Mouse (Mus musculus) kidney, adult 2 months (tissue): ENCODE results near the gene Corin. TPM values are rescaled to one million over a fixed set of nuclear protein-coding genes. Genes with fewer than 3 reads are reported as not detected.
A peak's percentile ranks its signal among the peaks of the same experiment; 100 is the strongest.

ENCODE experiments used
- DNase-seq: peaks from one replicate; pipeline ENCODE4 v3.0.0; 2021
- H3K27ac ChIP-seq: fragments of 200-500 bp; 2 replicates; pipeline ENCODE4 v1.5.1; 2012; ENCODE audit warnings: low read depth, low read length, control low read depth, inconsistent platforms; ENCODE audit not compliant: insufficient read depth
- H3K27me3 ChIP-seq: fragments of 200-500 bp; replicated peaks from 2 replicates; pipeline ENCODE4 v1.6.1; 2012; ENCODE audit warnings: mild to moderate bottlenecking, moderate library complexity, low read length, inconsistent platforms; ENCODE audit not compliant: control insufficient read depth, insufficient read depth
- H3K36me3 ChIP-seq: fragments of 200-500 bp; 2 replicates; pipeline ENCODE4 v1.6.1; 2012; ENCODE audit warnings: mild to moderate bottlenecking, moderate library complexity, low read length, inconsistent platforms; ENCODE audit not compliant: control insufficient read depth, insufficient read depth
- H3K4me1 ChIP-seq: fragments of 200-500 bp; 2 replicates; pipeline ENCODE4 v1.6.1; 2011; ENCODE audit warnings: low read length; ENCODE audit not compliant: control insufficient read depth, insufficient read depth
- H3K4me3 ChIP-seq: fragments of 200-500 bp; 2 replicates; pipeline ENCODE4 v1.5.1; 2011; ENCODE audit warnings: mild to moderate bottlenecking, low read depth, low read length, control low read depth; ENCODE audit not compliant: insufficient read depth
- CTCF ChIP-seq: fragments of 200-500 bp; conservative IDR thresholded peaks from 2 replicates; pipeline ENCODE4 v1.5.1; 2011; ENCODE audit warnings: low read depth, mild to moderate bottlenecking, control low read depth, low read length, moderate library complexity, mixed read lengths; ENCODE audit not compliant: insufficient read depth, insufficient read length
- POLR2A ChIP-seq: fragments of 200-500 bp; IDR thresholded peaks from one replicate; pipeline ENCODE4 v1.6.1; 2011; ENCODE audit warnings: low read depth, low read length, control low read depth
- WGBS: fragments of 180-500 bp; shearing (Covaris S2); methylation state at CpG from one replicate; pipeline ENCODE4 v1.1.7; 2018; 5-methylcytosine and 5-hydroxymethylcytosine counted together
- polyA plus RNA-seq: library from polyadenylated mRNA; depleted of rRNA; stranded (reverse); fragments of >200 nt; gene quantifications from 2 replicates; pipeline ENCODE4 v1.2.3, GENCODE M21; 2012

Gene Corin
- polyA plus RNA-seq, 1 experiment = 5.0 TPM

DNA sequence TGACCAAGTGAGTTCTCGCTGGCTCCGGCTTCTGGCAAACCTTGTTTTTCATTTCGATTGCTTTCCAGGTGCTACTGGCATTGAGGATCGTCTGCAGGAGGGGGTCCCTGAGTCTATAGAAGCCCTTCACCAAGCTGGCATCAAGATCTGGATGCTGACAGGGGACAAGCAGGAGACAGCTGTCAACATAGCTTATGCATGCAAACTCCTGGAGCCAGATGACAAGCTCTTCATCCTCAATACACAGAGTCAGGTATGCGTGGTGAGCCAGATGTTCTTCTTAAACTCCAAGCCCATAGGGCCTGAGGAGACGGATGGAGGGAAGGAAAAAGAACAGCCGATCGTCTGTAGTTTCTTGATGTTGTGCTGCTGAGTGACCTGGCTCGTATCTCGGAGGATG is 235.1 kb downstream of the Corin start:
- no peak for DNase-seq
- Histone ChIP-seq H3K4me3 (no peak overlapping the region), H3K4me1 (peaks cover 10% of the 10 kb centered on the region), H3K27ac (no peak overlapping the region), H3K36me3 (no peaks in the 10 kb centered on the region; the same call in none of the 2 replicates), H3K27me3 (no peaks in the 10 kb centered on the region)
- 85% methylated on average over 10 of the region's 10 CpGs for WGBS
- TF ChIP-seq CTCF (no peak), POLR2A (no peak)

DNA sequence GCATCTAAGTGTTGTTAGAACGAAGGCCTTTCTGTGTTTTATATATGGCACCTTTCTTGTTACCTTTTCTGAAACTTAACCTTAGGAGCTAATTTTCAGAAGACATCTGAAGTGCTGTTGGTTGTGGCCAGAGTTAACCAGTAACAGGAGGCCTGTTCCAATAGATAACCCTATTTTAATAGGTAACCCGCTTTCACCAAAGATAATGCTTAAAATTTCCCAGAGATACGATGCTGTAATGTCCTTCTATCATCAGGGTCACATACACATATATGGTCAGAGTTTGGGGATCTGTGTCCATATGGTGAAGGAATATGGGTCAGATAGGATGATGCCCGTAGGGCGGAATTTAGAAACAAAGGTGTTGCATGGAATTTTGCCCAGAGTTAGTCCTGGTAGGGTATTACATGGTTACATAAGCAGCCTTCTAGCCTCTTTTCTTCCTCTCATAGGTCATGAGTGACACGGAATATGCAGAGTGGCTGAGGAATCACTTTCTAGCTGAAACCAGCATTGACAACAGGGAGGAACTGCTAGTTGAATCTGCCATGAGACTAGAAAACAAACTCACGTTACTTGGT is 237.2 kb downstream of the Corin start:
- H3K4me1 ChIP-seq = peaks cover 10% of the 10 kb centered on the region
- DNase-seq = peak; percentile 79
- TF ChIP-seq POLR2A (no peak), CTCF (no peak)
- H3K27me3 ChIP-seq = no peaks in the 10 kb centered on the region
- H3K4me3 ChIP-seq = no peak overlapping the region
- no peaks in the 10 kb centered on the region; the same call in none of the 2 replicates for H3K36me3 ChIP-seq
- 49% methylated on average over 7 of the region's 7 CpGs for WGBS
- no peak overlapping the region; the same call in 1 of the 2 replicates for H3K27ac ChIP-seq

- Histone ChIP-seq H3K27me3 (no peaks in the 10 kb centered on the region), H3K27ac (no peak overlapping the region), H3K36me3 (no peaks in the 10 kb centered on the region; the same call in none of the 2 replicates), H3K4me3 (no peak overlapping the region), H3K4me1 (peaks cover 10% of the 10 kb centered on the region)
- WGBS = 49% methylated on average over 15 of the region's 15 CpGs
- TF ChIP-seq CTCF = no peak
- no peak for TF ChIP-seq POLR2A
- DNase-seq = no peak
These were observed 240.0 kb downstream of the Corin start for GRCm38 (mm10) chr5:72264195-72264751.

GRCm38 (mm10) chr5:72261802-72262324 is 242.4 kb downstream of the Corin start:
- WGBS = 84% methylated on average over 3 of the region's 3 CpGs
- Histone ChIP-seq H3K27ac (no peak overlapping the region), H3K4me3 (no peak overlapping the region), H3K4me1 (peaks cover 3% of the 10 kb centered on the region; the same call in 1 of the 2 replicates), H3K36me3 (peaks cover 2% of the 10 kb centered on the region), H3K27me3 (no peaks in the 10 kb centered on the region)
- TF ChIP-seq POLR2A (no peak), CTCF (no peak)
- DNase-seq = no peak

- Histone ChIP-seq H3K27me3 (no peaks in the 10 kb centered on the region), H3K36me3 (peaks cover 2% of the 10 kb centered on the region; the same call in 1 of the 2 replicates), H3K27ac (no peak overlapping the region), H3K4me1 (no peaks in the 10 kb centered on the region; the same call in 1 of the 2 replicates), H3K4me3 (no peak overlapping the region)
- WGBS = 45% methylated on average over 3 of the region's 3 CpGs
- TF ChIP-seq CTCF (no peak), POLR2A (no peak)
- DNase-seq = no peak
These were observed 245.0 kb downstream of the Corin start for GRCm38 (mm10) chr5:72259298-72259621.

GRCm38 (mm10) chr5:72258409-72259297 is 245.6 kb downstream of the Corin start:
- WGBS = 93% methylated on average over 17 of the region's 17 CpGs
- Histone ChIP-seq H3K36me3 (peaks cover 2% of the 10 kb centered on the region; the same call in 1 of the 2 replicates), H3K4me1 (no peaks in the 10 kb centered on the region; the same call in 1 of the 2 replicates), H3K27me3 (no peaks in the 10 kb centered on the region), H3K4me3 (no peak overlapping the region), H3K27ac (no peak overlapping the region)
- no peak for DNase-seq
- TF ChIP-seq POLR2A (no peak), CTCF (no peak)

GRCm38 (mm10) chr5:72257084-72257483 is 247.2 kb downstream of the Corin start:
- DNase-seq = no peak
- H3K4me3 ChIP-seq = no peak overlapping the region
- no peak for TF ChIP-seq POLR2A
- TF ChIP-seq CTCF = no peak
- H3K27ac ChIP-seq = no peak overlapping the region
- no peaks in the 10 kb centered on the region; the same call in 1 of the 2 replicates for H3K4me1 ChIP-seq
- H3K36me3 ChIP-seq = peaks cover 2% of the 10 kb centered on the region; the same call in 1 of the 2 replicates
- H3K27me3 ChIP-seq = no peaks in the 10 kb centered on the region
- WGBS = 66% methylated on average over 10 of the region's 10 CpGs
